Mouse (Mus musculus): ENCODE measurements at regions not wholly inside any gene's neighbourhood (a gene's known extent, or its start where the extent isn't known, plus 50 kb on each side); places are given as distances from the start of the nearest gene placed in this dataset.
"Not testable (repeated sequence)": the region's sequence is repeated elsewhere in the genome, so short reads cannot be mapped to it uniquely, and the experiment has no call there.

GRCm38 (mm10) chr3:126011269-126011668 lies 72.8 kb upstream of the Ugt8a start:
- in situ Hi-C loops (cut with MboI, MseI), result no loop called here

GRCm38 (mm10) chr3:126016166-126016565 lies 77.7 kb upstream of the Ugt8a start:
- in situ Hi-C loops (cut with MboI, MseI), result no loop called here

GRCm38 (mm10) chr3:126044327-126044726 lies 105.9 kb upstream of the Ugt8a start:
- in situ Hi-C loops (cut with MboI, MseI), result no loop called here

- in situ Hi-C loops (cut with MboI, MseI), result no loop called here
Observed at GRCm38 (mm10) chr3:126044861-126045260, 106.4 kb upstream of the Ugt8a start.

- in situ Hi-C loops (cut with MboI, MseI), result no loop called here
Observed at GRCm38 (mm10) chr3:126045992-126046786, 107.8 kb upstream of the Ugt8a start.

- in situ Hi-C loops (cut with MboI, MseI), result no loop called here
Observed at GRCm38 (mm10) chr3:126058585-126058984, 120.2 kb upstream of the Ugt8a start.

GRCm38 (mm10) chr3:126105086-126105485 lies 166.7 kb upstream of the Ugt8a start:
- in situ Hi-C loops (cut with MboI, MseI), result no loop called here

- in situ Hi-C loops (cut with MboI, MseI), result no loop called here
Observed at GRCm38 (mm10) chr3:126109371-126109770, 171.0 kb upstream of the Ugt8a start.

- in situ Hi-C loops (cut with MboI, MseI), result no loop called here
Observed at GRCm38 (mm10) chr3:126117849-126118248, 179.4 kb upstream of the Ugt8a start.

- in situ Hi-C loops (cut with MboI, MseI), result no loop called here
Observed at GRCm38 (mm10) chr3:126122323-126123259, 184.2 kb upstream of the Ugt8a start.

GRCm38 (mm10) chr3:126166542-126166941 lies 196.9 kb upstream of the Arsj start:
- in situ Hi-C loops (cut with MboI, MseI), result no loop called here

- in situ Hi-C loops (cut with MboI, MseI), result loop anchor here in 1 of 2 experiments (10.0 kb wide), 1 partner anchor 224 kb away; no protein-coding TSS in a partner anchor
Observed at GRCm38 (mm10) chr3:126209024-126209423, 154.5 kb upstream of the Arsj start.

GRCm38 (mm10) chr3:126210226-126210625 lies 153.3 kb upstream of the Arsj start:
- in situ Hi-C loops (cut with MboI, MseI), result no loop called here

- in situ Hi-C loops (cut with MboI, MseI), result no loop called here
Observed at GRCm38 (mm10) chr3:126227575-126227974, 135.9 kb upstream of the Arsj start.

GRCm38 (mm10) chr3:126245834-126246233 lies 117.7 kb upstream of the Arsj start:
- in situ Hi-C loops (cut with MboI, MseI), result no loop called here

- in situ Hi-C loops (cut with MboI, MseI), result no loop called here
Observed at GRCm38 (mm10) chr3:126261270-126261669, 102.2 kb upstream of the Arsj start.

GRCm38 (mm10) chr3:126272027-126272426 lies 91.5 kb upstream of the Arsj start:
- in situ Hi-C loops (cut with MboI, MseI), result not testable (repeated sequence)

GRCm38 (mm10) chr3:126273566-126273965 lies 89.9 kb upstream of the Arsj start:
- in situ Hi-C loops (cut with MboI, MseI), result no loop called here

- in situ Hi-C loops (cut with MboI, MseI), result no loop called here
Observed at GRCm38 (mm10) chr3:126276008-126276700, 87.3 kb upstream of the Arsj start.

GRCm38 (mm10) chr3:126284294-126285090 lies 79.0 kb upstream of the Arsj start:
- in situ Hi-C loops (cut with MboI, MseI), result no loop called here

GRCm38 (mm10) chr3:126292259-126292658 lies 71.2 kb upstream of the Arsj start:
- in situ Hi-C loops (cut with MboI, MseI), result no loop called here
